Mouse (Mus musculus) embryonic fibroblast, embryonic 13.5 days (primary cell): ENCODE data around the gene Orc4. TPM values are rescaled to one million over a fixed set of nuclear protein-coding genes. Genes with fewer than 3 reads are reported as not detected.
"Not testable (repeated sequence)": the region's sequence is repeated elsewhere in the genome, so short reads cannot be mapped to it uniquely, and the experiment has no call there.

Experiments
- H3K27ac ChIP-seq: 2 replicates; pipeline ENCODE4 v1.5.1; 2012; ENCODE audit warnings: low read length, control low read depth, inconsistent platforms; ENCODE audit not compliant: insufficient read depth
- H3K4me1 ChIP-seq: 2 replicates; pipeline ENCODE4 v1.6.1; 2011; ENCODE audit warnings: low read length; ENCODE audit not compliant: control insufficient read depth, insufficient read depth
- H3K4me3 ChIP-seq: 2 replicates; pipeline ENCODE4 v1.5.1; 2011; ENCODE audit warnings: mild to moderate bottlenecking, control low read depth, low read length; ENCODE audit not compliant: insufficient read depth
- CTCF ChIP-seq: IDR thresholded peaks from 2 replicates; pipeline ENCODE4 v1.5.1; 2011; ENCODE audit warnings: mild to moderate bottlenecking, control low read depth, low read length, moderate library complexity, borderline replicate concordance; ENCODE audit not compliant: insufficient read depth
- POLR2A ChIP-seq: IDR thresholded peaks from 2 replicates; pipeline ENCODE4 v1.6.1; 2011; ENCODE audit warnings: low read depth, mild to moderate bottlenecking, control low read depth, low read length, moderate library complexity
- polyA plus RNA-seq: library from polyadenylated mRNA; stranded (reverse); fragments of >200 nt; gene quantifications from 2 replicates; pipeline ENCODE4 v1.2.4, GENCODE M21; 2011; ENCODE audit warnings: low read depth; ENCODE audit not compliant: missing spikeins, insufficient read length

Gene Orc4
- polyA plus RNA-seq, 1 experiment: 135 TPM

DNA sequence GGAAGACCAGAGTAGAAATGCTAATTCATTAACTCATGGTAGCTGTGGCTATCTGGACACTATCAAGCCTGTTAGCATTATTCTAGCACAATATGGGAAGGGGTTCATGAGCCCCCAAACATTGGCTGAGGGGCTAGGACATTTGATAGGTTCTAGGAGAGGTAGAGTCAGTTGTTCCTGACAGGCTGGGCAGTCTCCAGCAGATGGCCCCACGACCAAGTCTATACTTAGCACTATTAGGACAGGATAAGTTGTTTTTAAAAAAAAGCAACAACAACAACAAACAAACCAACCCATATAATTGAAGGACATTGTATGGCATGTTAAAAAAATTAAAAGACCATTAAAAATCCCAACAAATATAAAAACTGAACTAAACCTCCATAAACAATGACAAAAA lies 35.9 kb downstream of the Orc4 start:
- no peak for TF ChIP-seq POLR2A
- TF ChIP-seq CTCF: no peak
- no peak overlapping the region for H3K27ac ChIP-seq
- no peak overlapping the region for H3K4me3 ChIP-seq
- H3K4me1 ChIP-seq: no peaks in the 10 kb centered on the region

DNA sequence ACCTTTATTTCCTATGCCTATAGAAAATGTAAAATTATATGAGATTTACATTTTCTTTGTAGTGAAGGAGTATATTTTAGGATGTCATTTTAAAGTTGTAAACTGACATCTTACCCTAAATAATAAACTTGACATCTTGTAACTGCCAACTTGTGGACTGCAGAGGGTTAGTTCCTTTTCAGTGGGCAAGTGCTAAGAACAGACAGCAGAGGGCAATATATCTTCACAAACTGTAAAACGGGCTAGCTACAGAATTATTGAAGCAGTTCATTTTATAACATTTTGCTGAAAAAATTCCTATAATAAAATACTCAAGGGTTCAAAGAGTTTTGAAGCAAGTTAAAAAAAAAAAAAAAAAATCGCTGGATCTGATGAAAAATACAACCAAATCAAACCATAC lies 41.2 kb downstream of the Orc4 start:
- TF ChIP-seq CTCF (no peak), POLR2A (no peak)
- Histone ChIP-seq H3K27ac (no peak overlapping the region), H3K4me1 (no peaks in the 10 kb centered on the region), H3K4me3 (no peak overlapping the region)

DNA sequence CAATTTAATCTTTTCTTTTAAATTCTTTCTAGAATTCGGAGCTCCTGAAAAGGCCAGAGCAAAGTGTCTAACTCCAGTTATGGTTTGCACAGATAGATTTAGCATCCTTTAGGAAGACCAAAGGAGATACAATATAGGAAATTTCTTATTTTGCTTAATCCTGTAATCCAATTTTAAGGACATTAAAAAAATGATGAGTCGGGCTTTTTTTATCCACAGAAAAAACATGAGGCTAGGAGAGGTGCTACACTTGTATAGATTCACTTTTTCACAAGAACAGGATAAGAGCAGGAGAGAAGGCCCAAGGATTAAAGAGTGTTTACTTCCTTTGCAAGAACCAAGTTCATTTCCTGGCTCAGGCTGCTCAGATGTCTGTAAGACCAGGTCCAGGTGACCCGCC lies 54.9 kb downstream of the Orc4 start:
- H3K4me1 ChIP-seq: no peaks in the 10 kb centered on the region
- H3K4me3 ChIP-seq: no peak overlapping the region
- no peak overlapping the region for H3K27ac ChIP-seq
- TF ChIP-seq CTCF (no peak), POLR2A (no peak)

DNA sequence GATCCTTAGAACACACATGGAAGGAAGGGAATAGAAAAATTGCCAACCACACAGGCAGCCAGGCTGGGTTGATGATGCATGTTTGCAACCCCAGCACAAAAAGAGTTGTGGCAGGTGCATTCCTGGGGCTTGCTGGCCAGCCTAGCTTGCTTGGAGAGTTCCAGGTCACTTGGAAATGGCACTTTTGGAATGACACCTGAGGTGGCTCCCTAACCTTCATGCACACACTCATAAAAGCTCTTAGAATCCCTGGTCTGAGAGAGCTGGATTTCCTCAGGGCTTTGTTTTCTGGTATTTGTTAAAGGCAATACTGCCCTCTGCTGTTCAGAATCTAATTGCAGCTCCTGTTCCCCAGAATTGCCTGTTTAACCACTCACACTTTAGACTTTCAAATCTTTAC lies 64.1 kb downstream of the Orc4 start:
- no peak overlapping the region for H3K4me3 ChIP-seq
- H3K4me1 ChIP-seq: peaks cover 2% of the 10 kb centered on the region; the same call in 1 of the 2 replicates
- peak overlapping the region; percentile 27 for H3K27ac ChIP-seq
- TF ChIP-seq POLR2A: no peak
- TF ChIP-seq CTCF: no peak

DNA sequence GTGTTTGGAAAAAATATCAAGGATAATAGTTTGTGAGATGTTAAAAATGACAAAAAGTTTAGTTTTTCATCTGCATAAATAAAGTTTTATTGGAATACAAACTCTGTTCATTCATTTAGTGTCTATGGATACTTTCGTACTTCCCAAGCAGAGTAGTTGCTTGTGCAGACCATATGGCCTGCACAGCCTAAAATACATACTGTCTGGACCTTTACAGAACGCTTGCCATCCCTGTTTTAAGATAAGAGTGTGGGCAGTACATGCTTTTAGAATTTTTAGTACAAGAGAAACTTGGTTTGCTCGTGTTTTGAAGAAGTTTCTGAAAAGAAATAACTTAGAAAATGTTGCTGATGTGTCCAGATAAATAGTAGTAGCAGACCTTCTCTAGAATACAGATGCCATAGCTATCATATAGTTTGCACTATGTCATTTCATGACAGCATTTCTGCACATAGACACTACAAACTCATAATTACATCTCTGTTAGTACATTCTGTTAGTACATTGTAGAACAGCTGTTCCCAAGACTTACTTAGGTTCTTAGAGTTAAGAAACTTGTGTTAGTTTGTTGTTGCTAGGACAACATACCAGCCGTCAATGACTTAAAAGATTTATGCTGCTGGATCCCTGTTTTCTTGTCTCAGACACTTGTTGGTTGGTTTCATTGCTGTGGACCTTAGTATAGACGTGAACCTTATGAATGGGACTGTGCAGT lies 81.7 kb downstream of the Orc4 start:
- Histone ChIP-seq H3K4me1 (0 out of 2 replicates have a peak, but pooled peaks cover 2% of the 10 kb centered on the region), H3K27ac (no peak overlapping the region), H3K4me3 (no peak overlapping the region)
- TF ChIP-seq POLR2A (no peak), CTCF (no peak)

DNA sequence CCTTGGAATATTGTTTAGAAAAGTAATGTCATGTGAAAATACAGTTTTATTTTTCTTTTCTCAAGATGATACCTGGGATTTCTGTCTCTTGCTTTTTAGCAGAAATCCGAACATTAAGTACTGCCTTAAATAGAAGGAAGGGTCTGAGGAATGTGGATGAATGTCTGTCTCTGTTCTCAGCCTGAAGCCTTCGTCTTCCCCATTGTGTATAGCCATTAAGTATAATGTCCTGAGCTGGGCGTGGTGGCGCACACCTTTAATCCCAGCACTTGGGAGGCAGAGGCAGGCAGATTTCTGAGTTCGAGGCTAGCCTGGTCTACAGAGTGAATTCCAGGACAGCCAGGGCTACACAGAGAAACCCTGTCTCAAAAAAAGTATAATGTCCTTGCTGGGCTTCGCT lies 84.5 kb downstream of the Orc4 start:
- not testable (repeated sequence) for H3K4me3 ChIP-seq, H3K27ac ChIP-seq, H3K4me1 ChIP-seq

Other genes starting within 250 kb of the Orc4 start
- gene Acvr2a, start 136.2 kb downstream of the Orc4 start, polyA plus RNA-seq: 27.8 and 43.9 TPM in 2 replicates
- gene Mbd5, start 769 bp downstream of the Orc4 start, polyA plus RNA-seq: 43.5 and 45.4 TPM in 2 replicates